Mouse (Mus musculus) kidney, postnatal 4 days (tissue): Measurements from ENCODE around the gene Mesp1.
"Not testable (repeated sequence)": the region's sequence is repeated elsewhere in the genome, so short reads cannot be mapped to it uniquely, and the experiment has no call there.

Source experiments
- DNase-seq, 2 experiments: peaks; one replicate each; pipeline ENCODE4 v3.0.0; 2021; ENCODE audit warnings: mixed read lengths in 2 of 2

Mesp1 gene

DNA sequence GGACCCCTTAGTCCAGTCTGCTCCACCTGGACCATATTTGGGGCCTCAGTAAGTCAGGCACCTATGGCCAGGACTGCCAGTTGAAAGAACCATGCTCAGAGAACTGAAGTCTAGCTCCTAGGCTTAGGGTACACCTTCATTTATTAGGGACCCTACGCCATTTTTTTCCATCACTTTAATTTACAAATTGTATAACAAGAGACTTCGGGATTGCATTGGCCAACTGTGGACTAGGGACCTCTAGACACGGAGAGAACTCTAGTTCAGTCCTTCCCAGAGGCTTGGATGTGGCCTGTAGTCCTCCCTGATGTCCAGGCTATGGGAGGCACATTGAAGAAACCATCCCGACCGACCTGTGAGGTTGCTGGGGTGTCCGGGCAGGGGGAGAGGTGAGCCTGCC, at the start of gene Mesp1:
Mesp1 (minus strand) TSS at position 101 of the 400 bp plus-strand sequence.
- no peak for DNase-seq

DNA sequence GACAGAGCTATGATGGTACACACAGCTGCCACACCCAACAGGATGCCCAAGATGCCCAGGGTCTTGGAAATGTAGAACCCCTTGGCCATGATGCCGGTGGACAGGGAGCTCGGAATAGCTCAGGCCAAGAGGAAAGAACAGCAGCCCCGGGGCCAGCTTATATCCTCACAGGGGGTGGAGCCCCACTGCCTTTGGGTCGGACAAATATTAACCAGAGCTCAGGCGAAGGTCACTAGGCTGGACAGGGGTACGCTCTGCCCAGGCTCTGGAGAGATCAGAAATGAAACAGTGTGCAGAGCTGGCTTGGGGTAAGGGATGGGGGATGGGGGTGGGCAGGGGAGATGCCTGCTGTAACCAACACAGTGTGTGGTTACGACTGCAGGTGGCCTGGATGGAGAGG, 48.6 kb upstream of the Mesp1 start:
- peak; percentile 67 to 80 for DNase-seq

DNA sequence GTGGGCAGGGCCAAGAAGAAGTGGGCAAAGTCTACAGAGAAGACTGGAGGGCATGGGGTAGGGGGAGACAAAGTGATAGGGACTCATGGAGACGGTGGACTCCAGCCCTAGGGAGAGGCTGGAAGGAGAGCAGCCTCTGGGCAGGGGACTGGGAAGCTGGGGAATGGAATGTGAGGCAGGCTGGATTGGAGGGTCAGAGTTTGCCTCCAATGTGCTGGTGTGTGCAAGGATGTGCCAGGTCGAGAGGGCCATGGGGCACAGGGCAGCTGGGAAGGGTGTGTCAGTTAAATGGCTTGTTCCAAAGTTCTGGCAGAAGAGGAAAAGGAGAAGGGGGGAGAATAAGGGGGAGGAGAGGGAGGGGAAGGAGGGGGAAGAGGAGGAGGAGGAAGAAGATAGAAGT, 43.7 kb upstream of the Mesp1 start:
- peak in 1 of 2 experiments; percentile 61 for DNase-seq

DNA sequence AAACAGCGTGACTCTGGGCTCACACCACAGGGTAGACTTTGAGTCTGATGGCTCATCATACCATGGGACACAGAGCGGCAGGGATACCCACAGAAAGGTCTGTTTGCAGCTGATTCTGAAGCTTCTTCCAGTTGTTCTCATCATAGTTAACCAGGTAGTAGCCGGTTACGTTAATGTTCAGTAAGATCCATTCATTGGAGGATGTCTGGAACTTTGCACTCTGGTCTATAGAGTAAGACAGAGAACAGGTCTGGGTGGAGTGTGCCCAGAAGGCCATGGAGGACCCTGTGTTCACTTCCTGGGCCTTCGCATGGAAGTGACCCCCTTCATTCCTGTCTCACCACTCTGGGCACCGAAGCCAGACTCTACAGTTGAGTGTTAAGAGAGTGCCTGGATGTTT, 41.6 kb upstream of the Mesp1 start:
- DNase-seq, result no peak

DNA sequence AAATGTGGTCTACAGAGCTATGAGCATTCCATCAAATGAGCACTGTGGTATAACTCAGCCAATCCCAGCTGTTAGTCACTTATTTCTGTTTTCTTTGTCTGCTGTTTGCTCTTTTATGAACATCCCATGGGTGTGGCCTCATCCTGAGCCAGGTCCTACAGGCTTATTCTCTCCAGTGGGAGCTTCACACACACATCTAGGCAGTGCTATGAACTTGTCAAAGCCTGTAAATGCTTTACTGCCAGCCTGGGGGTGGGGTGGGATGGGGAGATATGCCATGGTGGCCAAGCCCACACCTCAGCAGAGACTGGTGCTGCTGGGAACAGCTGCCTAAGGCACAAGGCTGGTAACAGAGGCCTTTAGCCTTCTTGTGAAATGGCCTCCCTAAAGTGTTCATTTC, 39.4 kb upstream of the Mesp1 start:
- no peak for DNase-seq

DNA sequence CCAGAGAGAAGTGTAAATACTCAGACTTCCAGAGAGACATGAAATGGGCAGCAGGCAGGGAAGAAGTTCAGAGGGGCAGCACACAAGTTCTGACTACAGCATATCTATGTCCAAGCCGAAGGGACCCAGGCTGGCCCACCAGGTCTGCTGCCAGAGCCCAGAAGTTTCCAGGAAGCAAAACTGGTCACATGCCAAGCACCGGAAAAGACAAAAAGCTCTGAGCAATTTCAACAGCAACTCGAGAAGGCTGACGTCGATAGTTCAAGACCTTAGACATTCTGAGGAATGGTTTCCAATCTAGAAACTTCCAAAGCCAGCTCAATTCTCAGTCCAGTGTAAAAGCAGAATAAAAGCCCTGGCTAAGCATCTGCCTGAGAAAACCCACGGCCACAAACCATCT, 38.0 kb upstream of the Mesp1 start:
- DNase-seq, result peak; percentile 51 to 65

DNA sequence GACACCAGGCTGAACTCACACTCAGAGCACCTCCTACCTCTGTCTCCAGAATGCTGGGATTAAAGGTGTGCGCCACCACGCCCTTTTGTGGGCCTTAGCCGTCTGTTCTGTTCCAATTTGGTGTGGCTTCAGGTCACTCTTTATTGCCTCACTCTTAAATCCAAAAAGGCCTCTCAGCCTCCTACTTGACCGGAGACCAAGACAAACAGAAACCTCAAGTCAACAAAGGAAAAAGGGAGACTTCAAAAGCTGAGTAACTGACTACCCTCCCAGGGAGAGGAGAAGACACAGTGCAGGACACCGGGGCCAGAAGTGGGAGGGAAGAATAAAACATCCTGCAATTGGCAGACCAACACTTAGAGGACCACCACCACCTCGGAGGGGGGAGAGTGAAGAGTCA, 37.6 kb upstream of the Mesp1 start:
- no peak for DNase-seq

DNA sequence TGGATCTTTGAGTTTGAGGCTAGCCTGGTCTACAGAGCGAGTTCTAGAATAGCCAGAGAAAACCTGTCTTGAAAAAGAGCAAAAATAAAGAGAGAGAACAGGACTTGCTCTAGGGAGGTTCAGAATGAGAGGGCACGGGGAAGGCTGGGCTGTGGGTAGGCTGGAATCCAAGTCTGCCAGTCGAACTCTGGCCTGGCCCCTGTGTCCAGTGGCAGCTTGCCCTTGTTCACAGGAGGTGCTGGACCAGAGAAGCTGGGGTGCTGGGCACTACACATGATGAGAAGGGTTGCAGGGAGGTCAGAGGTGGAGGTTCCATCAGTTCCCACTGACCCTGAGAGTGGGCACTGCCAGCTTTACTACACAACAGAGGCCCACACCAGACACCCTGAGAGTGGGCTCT, 34.8 kb upstream of the Mesp1 start:
- no peak for DNase-seq

DNA sequence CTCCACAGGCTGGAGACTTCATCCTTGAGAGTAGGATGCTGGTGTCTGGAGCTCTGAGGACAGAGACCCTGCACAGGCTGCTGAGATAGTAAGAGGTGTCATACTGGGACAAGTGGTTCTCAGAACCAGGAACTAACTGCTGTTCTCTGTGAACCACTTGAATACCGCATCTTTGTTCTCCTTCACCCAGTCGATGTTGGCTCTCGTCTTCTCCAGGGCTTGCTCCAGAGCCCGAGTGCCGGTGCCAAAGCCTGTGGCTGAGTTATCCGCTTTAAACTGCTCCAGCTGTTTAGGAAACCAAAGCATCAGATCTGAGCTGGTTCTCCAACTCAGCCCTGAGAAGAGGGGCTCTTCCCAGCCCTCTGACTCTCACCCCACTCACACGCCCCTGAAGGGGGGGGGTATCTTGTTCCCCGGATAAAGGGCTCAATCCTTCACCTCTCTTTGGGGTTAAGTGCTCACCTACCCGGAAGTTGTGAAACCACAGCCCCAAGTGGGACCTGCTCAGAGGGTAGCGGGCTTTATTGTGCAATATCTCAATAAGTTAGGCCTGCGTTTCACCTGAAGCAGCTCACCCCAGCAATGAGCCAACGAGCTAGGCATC, 28.6 kb upstream of the Mesp1 start:
- no peak for DNase-seq

DNA sequence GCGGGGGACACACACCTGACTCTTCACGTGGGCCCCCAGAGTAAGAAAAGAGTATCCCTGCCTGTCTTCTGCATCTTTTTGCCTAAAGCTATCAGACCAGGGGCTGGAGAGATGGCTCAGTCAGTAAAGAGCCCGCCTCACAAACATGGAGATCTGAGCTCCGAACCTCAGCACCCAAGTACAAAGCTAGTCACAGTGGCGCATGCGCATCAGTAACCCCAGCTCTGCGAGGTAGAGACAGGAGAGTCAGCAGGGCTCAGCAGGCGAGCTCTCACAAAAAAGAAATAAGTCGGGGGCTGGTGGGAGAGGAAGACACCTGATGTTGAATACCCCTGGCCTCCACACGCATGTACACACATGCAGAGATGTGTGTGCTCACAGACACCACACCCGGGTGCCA, 26.4 kb upstream of the Mesp1 start:
- no peak for DNase-seq

DNA sequence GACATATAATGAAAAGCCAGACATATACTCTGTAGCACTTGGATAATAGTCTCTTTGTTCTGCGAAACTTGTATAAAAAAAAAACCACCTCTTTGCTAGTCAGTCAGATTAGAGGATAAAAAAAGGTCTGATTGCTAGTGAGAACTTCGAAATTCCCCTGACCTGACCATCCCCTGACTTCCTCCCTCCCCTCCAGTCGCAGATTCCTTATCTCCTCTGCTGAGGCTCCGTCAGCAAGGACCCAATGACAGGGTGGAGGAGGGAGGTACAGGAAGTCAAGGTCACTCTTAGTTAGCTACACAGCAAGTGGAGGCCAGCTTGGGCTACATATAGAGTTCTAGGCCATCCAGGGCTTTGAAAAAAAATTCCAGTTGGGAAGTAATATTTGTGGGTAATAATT, 25.9 kb upstream of the Mesp1 start:
- DNase-seq, result no peak

DNA sequence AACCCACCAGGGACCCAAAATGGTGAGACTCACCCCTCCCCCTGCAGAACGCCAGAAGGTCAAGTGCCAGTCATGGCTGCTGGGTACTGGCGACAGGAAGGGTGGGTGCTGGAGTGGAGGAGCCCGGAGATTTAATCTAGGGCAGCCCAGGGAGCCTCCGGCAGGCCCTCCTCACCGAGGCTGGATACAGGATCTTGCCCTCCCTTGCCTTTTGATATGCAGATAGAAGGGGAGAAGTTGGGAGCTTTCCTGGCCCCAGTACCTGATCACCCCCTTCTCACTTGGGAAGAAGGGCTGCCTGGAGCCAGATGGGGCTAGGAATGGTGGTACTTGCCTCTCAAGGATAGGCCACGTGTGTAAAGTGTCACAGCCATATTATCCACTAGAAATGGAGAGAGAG, 24.7 kb upstream of the Mesp1 start:
- DNase-seq, result no peak

DNA sequence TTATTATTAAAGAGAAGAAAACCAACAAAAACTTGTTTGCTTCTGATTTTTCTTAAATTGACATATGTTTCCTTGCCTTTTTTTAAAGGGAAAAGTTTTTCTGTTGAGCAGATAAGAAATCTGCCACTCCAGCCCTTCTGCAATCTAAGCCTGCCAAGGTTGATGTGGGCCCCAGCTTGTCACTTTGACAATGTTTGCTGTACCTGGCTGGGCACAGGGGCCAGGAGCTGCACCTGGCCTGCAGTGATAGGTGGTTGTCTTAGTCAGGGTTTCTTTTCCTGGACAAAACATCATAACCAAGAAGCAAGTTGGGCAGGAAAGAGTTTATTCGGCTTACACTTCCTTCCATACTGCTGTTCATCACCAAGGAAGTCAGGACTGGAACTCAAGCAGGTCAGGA, 19.8 kb upstream of the Mesp1 start:
- no peak for DNase-seq

DNA sequence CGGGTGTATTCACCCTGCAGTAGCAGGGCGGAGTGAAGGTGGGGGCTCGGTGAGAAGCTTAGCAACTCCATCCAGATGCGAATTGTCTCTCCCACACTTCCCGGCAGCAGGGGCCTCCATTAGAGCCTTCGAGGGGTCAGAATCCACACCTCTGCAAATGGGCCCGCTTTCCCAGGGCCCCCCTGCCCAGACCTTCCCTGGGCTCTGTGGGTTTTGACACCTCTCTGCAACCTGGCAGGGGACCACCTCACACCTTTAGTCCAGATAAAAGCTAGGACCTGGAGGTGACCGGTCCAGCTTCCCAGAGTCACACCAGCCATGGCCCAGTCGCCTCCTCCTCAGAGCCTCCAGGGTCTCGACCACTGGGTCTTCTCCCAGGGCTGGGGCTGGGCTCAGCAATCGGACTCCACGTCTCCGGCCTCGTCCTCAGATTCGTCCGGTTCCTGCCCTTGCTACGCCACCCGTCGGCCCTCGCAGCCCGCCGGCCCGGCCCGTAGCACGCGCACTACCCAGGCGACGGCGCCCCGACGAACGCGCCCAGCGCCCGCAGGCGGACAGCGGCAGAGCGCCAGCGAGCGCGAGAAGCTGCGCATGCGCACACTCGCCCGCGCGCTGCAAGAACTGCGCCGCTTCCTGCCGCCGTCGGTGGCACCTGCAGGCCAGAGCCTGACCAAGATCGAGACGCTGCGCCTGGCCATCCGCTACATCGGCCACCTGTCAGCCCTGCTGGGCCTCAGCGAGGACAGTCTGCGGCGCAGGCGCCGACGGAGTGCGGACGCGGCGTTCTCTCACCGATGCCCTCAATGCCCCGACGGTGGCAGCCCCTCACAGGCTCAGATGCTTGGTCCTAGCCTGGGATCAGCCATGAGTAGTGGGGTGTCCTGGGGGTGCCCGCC, 17.3 kb upstream of the Mesp1 start, which contains the start of gene Mesp2:
Mesp2 (plus strand) TSS at position 117 of the 896 bp plus-strand sequence.
- DNase-seq, result peak; percentile 82 to 90

DNA sequence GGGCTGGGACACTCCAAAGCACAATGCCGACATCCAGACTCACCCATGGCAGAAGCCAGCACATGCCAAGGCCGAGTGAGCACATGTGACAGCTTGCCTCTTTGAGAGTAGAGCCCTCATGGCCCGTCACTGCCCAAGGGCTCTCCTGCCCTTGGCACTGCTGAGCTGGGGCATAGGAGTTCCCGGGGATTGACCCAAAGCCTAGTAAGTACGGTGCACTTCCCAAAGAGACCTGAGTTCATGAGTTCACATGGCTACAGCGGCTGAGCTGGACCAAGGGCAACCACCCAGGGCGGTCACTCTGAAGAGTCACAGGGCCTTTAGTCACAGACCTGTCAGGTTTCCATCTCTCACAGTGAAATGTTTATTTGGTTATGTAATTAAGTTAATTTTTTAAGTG, 15.0 kb upstream of the Mesp1 start:
- no peak for DNase-seq

DNA sequence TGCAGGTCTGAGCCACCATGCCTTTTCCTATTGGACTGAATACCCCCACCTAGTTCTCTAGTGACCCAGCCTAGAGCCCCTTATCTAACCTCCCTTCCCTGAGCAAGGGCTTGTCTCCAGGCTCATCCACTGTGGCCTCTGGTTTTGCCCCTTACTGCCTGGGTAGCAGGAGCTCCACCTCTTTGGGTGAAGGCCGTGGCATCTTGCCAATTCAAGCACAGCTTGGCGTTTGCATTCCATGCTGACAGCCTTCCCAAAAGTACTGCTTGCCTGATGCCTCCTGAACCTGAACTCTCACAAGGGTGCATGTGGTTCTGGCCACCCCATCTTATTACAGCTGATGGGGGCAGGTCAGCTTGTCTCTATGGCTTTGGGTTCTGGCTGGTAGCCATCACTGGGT, 10.3 kb upstream of the Mesp1 start:
- DNase-seq, result peak; percentile 48 to 57

DNA sequence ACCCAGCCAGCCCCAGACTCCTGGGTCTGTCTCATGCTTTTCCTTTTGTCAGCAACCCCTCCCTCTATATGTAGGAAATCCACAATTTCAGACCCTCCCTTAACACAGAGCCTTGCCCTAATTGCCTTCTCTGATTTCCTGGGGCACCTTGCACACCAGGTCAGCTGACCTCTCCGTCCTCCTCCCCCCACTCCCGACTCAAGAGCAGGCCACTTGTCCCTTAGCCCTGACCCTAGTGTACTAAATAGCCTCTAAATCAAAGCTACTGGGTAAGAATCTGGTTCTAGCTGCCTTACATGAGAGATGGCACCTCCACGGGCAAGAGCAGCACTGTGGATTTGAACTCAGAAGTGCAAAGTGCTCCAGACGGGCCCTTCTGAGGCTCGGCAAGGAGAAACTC, 8.4 kb upstream of the Mesp1 start:
- no peak for DNase-seq

DNA sequence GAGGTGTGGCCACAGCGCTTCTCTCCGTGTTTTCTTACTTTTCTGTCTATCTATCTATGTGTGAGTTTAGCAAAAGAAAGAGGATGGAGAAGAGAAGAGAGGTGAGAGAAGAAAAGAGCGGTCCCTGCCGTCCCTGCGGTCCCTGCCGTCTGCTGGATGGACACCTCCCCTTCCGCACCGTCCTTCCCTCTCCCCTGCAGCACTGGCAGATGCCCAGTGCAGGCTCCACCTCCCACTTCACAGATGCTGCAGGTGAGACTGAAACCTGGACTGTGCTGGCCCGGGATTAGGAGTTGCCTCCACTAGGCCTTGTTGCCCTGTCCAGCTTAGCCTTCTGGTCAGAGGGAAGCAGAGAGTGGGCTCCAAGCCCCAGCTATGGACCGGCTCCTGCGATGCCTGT, 7.8 kb upstream of the Mesp1 start:
- no peak for DNase-seq

DNA sequence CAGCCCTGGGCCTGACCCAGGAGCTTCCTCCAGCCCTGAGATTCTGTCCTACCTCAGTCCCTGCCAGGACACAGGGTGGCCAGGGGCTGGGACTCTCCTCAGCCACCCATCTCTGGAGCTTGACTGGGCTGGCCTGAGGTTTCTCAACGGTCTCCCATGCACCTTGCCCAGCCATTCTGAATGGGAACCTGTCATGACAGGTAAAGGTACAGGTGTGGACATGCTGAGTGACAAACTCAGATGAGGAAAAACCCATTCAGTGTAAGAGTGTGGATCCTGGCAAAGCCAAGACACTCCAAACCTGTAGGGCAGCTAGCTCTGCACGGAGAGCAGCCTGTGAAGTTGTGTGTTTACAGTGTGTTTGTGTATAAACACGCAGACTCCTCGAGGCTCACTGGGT, 6.7 kb upstream of the Mesp1 start:
- DNase-seq, result no peak

DNA sequence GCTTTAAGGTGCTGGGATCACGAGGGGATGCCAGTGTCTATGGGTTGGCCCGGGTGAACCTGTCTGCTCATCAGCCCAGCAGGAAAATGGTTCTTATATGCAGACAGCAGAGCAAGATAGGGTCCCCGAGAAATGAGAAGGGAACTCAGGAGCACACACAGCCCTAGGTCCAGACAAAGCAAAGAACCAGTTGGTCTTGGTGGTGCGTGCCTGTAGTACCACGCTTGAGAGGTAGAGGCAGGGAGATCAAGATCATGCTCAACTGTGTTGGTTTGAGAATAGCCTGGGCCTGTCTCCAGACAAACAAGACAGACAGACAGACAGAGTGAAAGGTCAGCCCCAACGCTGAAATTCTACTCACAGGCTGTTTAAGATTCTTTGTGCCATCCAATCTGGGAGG, 5.9 kb upstream of the Mesp1 start:
- no peak for DNase-seq

DNA sequence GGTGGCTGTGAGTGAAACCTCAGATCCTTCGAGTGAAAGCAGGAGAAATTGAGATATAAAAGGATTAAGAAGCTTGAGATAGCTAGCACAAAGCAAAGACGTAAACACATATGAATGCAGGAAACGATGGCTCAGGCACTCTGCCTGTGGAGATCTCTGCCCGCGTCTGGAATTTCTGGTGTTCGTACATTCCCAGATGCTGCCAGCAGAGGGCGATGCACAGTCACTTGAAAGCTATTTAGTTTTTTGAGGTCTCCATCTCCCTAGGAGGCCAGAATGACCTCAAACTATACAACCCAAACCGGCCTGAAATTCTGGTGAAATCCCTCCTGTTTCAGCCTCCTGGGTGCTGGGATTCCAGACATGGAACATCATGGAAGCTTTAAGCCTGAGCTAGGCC, 5.5 kb upstream of the Mesp1 start:
- peak; percentile 90 to 92 for DNase-seq

DNA sequence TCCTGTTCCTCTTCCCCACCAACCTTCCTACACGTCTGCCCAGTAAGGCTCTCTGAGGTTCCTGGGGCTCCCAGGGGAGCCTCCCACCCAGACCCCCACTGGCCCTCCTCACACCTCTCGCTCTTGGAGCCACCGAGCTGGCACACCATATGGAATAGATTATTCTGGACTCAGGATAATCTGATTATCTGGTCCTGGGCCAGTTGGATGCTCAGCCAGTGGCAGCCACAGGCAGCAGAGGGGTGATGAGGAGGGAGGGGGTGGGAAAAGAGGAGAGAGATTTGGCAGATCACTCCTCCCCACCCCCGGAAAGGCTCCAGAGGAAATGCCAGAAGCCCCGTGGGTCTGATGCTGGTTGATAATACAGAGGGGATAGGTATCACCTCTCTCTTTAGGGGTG, 5.0 kb upstream of the Mesp1 start:
- DNase-seq, result no peak

DNA sequence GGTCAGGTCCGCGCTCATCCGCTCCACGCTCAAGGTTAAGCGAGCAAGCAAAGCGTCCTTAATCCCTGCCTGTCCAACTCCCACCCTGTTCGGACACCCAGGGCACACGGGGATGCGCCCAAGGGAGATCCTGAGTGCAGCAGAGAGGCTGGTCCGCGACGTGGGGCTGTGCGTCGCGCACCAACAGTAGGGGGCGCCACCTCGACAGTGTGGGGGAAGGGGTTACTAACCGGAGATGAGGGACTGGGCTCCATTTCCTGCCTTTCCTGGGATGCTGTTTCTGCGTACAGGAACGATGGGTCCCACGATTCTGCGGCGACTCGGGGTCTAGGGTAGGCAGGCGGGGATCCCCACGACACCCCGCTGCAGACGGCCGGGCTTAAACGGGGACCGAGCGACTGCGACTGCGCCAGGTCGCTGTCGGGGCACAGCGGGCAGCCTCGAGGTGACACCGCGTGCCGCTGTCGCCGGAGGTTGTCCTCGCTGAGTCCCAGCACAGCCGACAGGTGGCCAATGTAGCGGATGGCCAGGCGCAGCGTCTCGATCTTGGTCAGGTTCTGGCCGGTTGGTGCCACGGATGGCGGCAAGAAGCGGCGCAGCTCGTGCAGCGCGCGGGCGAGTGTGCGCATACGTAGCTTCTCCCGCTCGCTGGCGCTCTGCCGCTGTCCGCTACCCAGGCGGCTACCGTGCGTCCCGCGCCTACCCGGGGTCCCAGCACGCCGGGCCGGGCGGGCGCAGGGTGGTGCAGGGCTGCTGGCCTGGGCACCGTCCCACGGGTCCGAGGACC, 760 bp downstream of the Mesp1 start:
- peak; percentile 53 to 72 for DNase-seq

DNA sequence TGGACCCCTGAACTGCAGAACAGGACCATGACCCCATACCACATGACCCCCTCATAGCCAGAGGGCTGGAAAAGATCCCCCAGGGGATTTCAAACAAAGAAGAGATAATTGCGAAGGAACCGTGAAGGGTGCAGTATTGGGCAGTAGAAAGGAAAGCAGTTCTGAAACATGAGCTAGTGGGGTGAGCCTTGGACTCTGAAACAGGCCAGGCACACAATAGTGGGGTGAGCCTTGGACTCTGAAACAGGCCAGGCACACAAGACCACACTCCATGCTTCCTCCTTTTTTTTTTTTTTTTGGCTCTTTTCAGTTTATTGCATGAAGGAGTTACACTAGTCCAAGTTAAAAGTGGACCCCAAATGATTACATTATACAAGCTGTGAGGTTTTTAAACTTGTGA, 3.8 kb downstream of the Mesp1 start:
- not testable (repeated sequence) for DNase-seq
